Mouse (Mus musculus) intestine, embryonic 14.5 days (tissue): ENCODE results near the gene Gm10638. TPM values are rescaled to one million over a fixed set of nuclear protein-coding genes. Genes with fewer than 3 reads are reported as not detected.
A peak's percentile ranks its signal among the peaks of the same experiment; 100 is the strongest.

Source experiments
- ATAC-seq: fragments of 200-750 bp; cut with Nextera tagmentation; replicated peaks from 2 replicates; pipeline ENCODE4 v1.8.0; 2017; ENCODE audit warnings: low read depth, moderate number of reproducible peaks, moderate TSS enrichment, moderate library complexity; ENCODE audit not compliant: low FRiP score, low TSS enrichment
- DNase-seq: peaks from one replicate; pipeline ENCODE4 v3.0.0-alpha.2; 2018; ENCODE audit warnings: low spot score
- H3K27ac ChIP-seq: fragments of 300-500 bp; sonication (generic); 2 replicates; pipeline ENCODE4 v1.5.1; 2014; ENCODE audit warnings: low read depth, mild to moderate bottlenecking, control low read depth
- H3K27me3 ChIP-seq: fragments of 300-500 bp; sonication (generic); replicated peaks from 2 replicates; pipeline ENCODE4 v1.6.1; 2014; ENCODE audit warnings: low read length, control low read depth; ENCODE audit not compliant: control insufficient read depth, insufficient read depth
- H3K36me3 ChIP-seq: fragments of 300-500 bp; sonication (generic); 2 replicates; pipeline ENCODE4 v1.6.1; 2014; ENCODE audit warnings: low read length, control low read depth; ENCODE audit not compliant: control insufficient read depth, insufficient read depth
- H3K4me1 ChIP-seq: fragments of 300-500 bp; sonication (generic); replicated peaks from 2 replicates; pipeline ENCODE4 v1.6.1; 2014; ENCODE audit warnings: low read length, control low read depth, mixed read lengths; ENCODE audit not compliant: control insufficient read depth, insufficient read depth
- H3K4me2 ChIP-seq: fragments of 300-500 bp; sonication (generic); 2 replicates; pipeline ENCODE4 v1.6.1; 2014; ENCODE audit warnings: low read length
- H3K4me3 ChIP-seq: fragments of 300-500 bp; sonication (generic); 2 replicates; pipeline ENCODE4 v1.5.1; 2014; ENCODE audit warnings: low read depth, low read length, control low read depth, mixed read lengths
- H3K9ac ChIP-seq: fragments of 300-500 bp; sonication (generic); 2 replicates; pipeline ENCODE4 v1.6.1; 2014; ENCODE audit warnings: mild to moderate bottlenecking, low read length
- H3K9me3 ChIP-seq: fragments of 300-500 bp; sonication (generic); 2 replicates; pipeline ENCODE4 v1.6.1; 2016; ENCODE audit warnings: low read length, control low read depth; ENCODE audit not compliant: control insufficient read depth
- WGBS: fragments of 180-500 bp; shearing (Covaris S2); extraction: QIAGEN DNeasy Blood & Tissue Kit; methylation state at CpG from one replicate; pipeline ENCODE4 v1.1.7; 2014; 5-methylcytosine and 5-hydroxymethylcytosine counted together
- polyA plus RNA-seq: library from polyadenylated mRNA; unstranded; fragments of >200 nt; fragmentation: Nextera tagmentation; extraction: Ambion mirVana; gene quantifications from 2 replicates; pipeline ENCODE4 v1.2.1, GENCODE M21; 2014

Gene Gm10638
- 3.1 TPM in 2 replicates for polyA plus RNA-seq

- WGBS: 0% methylated on average over 54 of the region's 88 CpGs
- peak within 1 kb of the TSS; percentile 81 for H3K4me2 ChIP-seq
- H3K27ac ChIP-seq: peak within 1 kb of the TSS; percentile 97
- H3K4me1 ChIP-seq: peaks cover 13% of the 10 kb centered on the region
- H3K9me3 ChIP-seq: no peaks in the 10 kb centered on the region
- no peaks in the 10 kb centered on the region for H3K27me3 ChIP-seq
- peak within 1 kb of the TSS; percentile 98 for H3K9ac ChIP-seq
- DNase-seq: peak; percentile 90
- peak within 1 kb of the TSS; percentile 68 for H3K4me3 ChIP-seq
- H3K36me3 ChIP-seq: no peaks in the 10 kb centered on the region
- peak; percentile 79 for ATAC-seq
Measured at GRCm38 (mm10) chr8:86745221-86745934, at the start of gene Gm10638, which contains the start of gene Siah1a. Gm10638 (plus strand) TSS chr8:86745699. Siah1a (minus strand) TSS chr8:86745934.

- Histone ChIP-seq H3K9ac (no peak overlapping the region), H3K27me3 (no peaks in the 10 kb centered on the region), H3K4me3 (no peak overlapping the region), H3K9me3 (no peaks in the 10 kb centered on the region), H3K4me1 (no peaks in the 10 kb centered on the region), H3K4me2 (no peak overlapping the region), H3K27ac (no peak overlapping the region), H3K36me3 (0 out of 2 replicates have a peak, but pooled peaks cover 8% of the 10 kb centered on the region)
- no peak for ATAC-seq
- WGBS: 94% methylated on average over 2 of the region's 2 CpGs
- no peak for DNase-seq
Measured at GRCm38 (mm10) chr8:86695703-86696102, 49.8 kb upstream of the Gm10638 start.

- H3K36me3 ChIP-seq: 0 out of 2 replicates have a peak, but pooled peaks cover 8% of the 10 kb centered on the region
- no peak overlapping the region for H3K4me2 ChIP-seq
- ATAC-seq (no peak), DNase-seq (no peak)
- no peaks in the 10 kb centered on the region for H3K4me1 ChIP-seq
- no peak overlapping the region for H3K4me3 ChIP-seq
- no peaks in the 10 kb centered on the region for H3K9me3 ChIP-seq
- no peak overlapping the region for H3K27ac ChIP-seq
- no peaks in the 10 kb centered on the region for H3K27me3 ChIP-seq
- WGBS: 73% methylated on average over 1 of the region's 1 CpGs
- no peak overlapping the region for H3K9ac ChIP-seq
Measured at GRCm38 (mm10) chr8:86698811-86699421, 46.6 kb upstream of the Gm10638 start.

GRCm38 (mm10) chr8:86699471-86699870 lies 46.0 kb upstream of the Gm10638 start:
- DNase-seq (no peak), ATAC-seq (no peak)
- no peak overlapping the region for H3K4me2 ChIP-seq
- no peak overlapping the region for H3K4me3 ChIP-seq
- 0 out of 2 replicates have a peak, but pooled peaks cover 8% of the 10 kb centered on the region for H3K36me3 ChIP-seq
- H3K4me1 ChIP-seq: no peaks in the 10 kb centered on the region
- WGBS: 82% methylated on average over 12 of the region's 12 CpGs
- no peak overlapping the region for H3K9ac ChIP-seq
- H3K9me3 ChIP-seq: no peaks in the 10 kb centered on the region
- H3K27me3 ChIP-seq: no peaks in the 10 kb centered on the region
- no peak overlapping the region for H3K27ac ChIP-seq

GRCm38 (mm10) chr8:86702453-86702852 lies 43.0 kb upstream of the Gm10638 start:
- no peaks in the 10 kb centered on the region for H3K9me3 ChIP-seq
- H3K4me2 ChIP-seq: no peak overlapping the region
- no peak for DNase-seq
- H3K27ac ChIP-seq: no peak overlapping the region
- WGBS: 87% methylated on average over 3 of the region's 3 CpGs
- no peak overlapping the region for H3K4me3 ChIP-seq
- H3K27me3 ChIP-seq: no peaks in the 10 kb centered on the region
- no peak overlapping the region for H3K9ac ChIP-seq
- no peak for ATAC-seq
- no peaks in the 10 kb centered on the region for H3K4me1 ChIP-seq
- H3K36me3 ChIP-seq: 0 out of 2 replicates have a peak, but pooled peaks cover 5% of the 10 kb centered on the region

GRCm38 (mm10) chr8:86705317-86705716 lies 40.2 kb upstream of the Gm10638 start:
- WGBS: 85% methylated on average over 3 of the region's 3 CpGs
- Histone ChIP-seq H3K4me3 (no peak overlapping the region), H3K9me3 (no peaks in the 10 kb centered on the region), H3K27me3 (no peaks in the 10 kb centered on the region), H3K9ac (no peak overlapping the region), H3K4me1 (no peaks in the 10 kb centered on the region), H3K36me3 (peaks cover 5% of the 10 kb centered on the region; the same call in 1 of the 2 replicates), H3K27ac (no peak overlapping the region), H3K4me2 (no peak overlapping the region)
- no peak for ATAC-seq
- no peak for DNase-seq

- ATAC-seq: no peak
- no peak overlapping the region for H3K27ac ChIP-seq
- H3K27me3 ChIP-seq: no peaks in the 10 kb centered on the region
- no peak overlapping the region for H3K9ac ChIP-seq
- peaks cover 9% of the 10 kb centered on the region for H3K36me3 ChIP-seq
- no peaks in the 10 kb centered on the region for H3K4me1 ChIP-seq
- no peak overlapping the region for H3K4me3 ChIP-seq
- DNase-seq: no peak
- 81% methylated on average over 5 of the region's 5 CpGs for WGBS
- no peaks in the 10 kb centered on the region for H3K9me3 ChIP-seq
- no peak overlapping the region for H3K4me2 ChIP-seq
Measured at GRCm38 (mm10) chr8:86706756-86707155, 38.7 kb upstream of the Gm10638 start.

- DNase-seq: no peak
- WGBS: 65% methylated on average over 4 of the region's 4 CpGs
- no peak overlapping the region for H3K27ac ChIP-seq
- H3K4me3 ChIP-seq: no peak overlapping the region
- H3K9me3 ChIP-seq: no peaks in the 10 kb centered on the region
- no peak overlapping the region for H3K9ac ChIP-seq
- no peak overlapping the region for H3K4me2 ChIP-seq
- H3K36me3 ChIP-seq: peaks cover 9% of the 10 kb centered on the region
- ATAC-seq: no peak
- H3K4me1 ChIP-seq: no peaks in the 10 kb centered on the region
- H3K27me3 ChIP-seq: no peaks in the 10 kb centered on the region
Measured at GRCm38 (mm10) chr8:86707873-86708272, 37.6 kb upstream of the Gm10638 start.
